Mouse (Mus musculus) forebrain, postnatal 0 days (tissue): ENCODE results near the gene Cpvl. TPM values are rescaled to one million over a fixed set of nuclear protein-coding genes. Genes with fewer than 3 reads are reported as not detected.

Source experiments
- ATAC-seq: fragments of 200-750 bp; cut with Nextera tagmentation; 2 replicates; pipeline ENCODE4 v1.8.0; 2017; ENCODE audit warnings: mild to moderate bottlenecking, moderate library complexity
- DNase-seq: peaks from one replicate; pipeline ENCODE4 v3.0.0-alpha.2; 2015
- H3K27ac ChIP-seq: fragments of 300-500 bp; sonication (generic); 2 replicates; pipeline ENCODE4 v1.5.1; 2014; ENCODE audit warnings: low read depth, mild to moderate bottlenecking, antibody characterized with exemption, low read length, moderate library complexity, mixed read lengths
- H3K27me3 ChIP-seq: fragments of 300-500 bp; sonication (generic); 2 replicates; pipeline ENCODE4 v1.6.1; 2014; ENCODE audit warnings: mild to moderate bottlenecking, low read length, mixed read lengths; ENCODE audit not compliant: insufficient read depth
- H3K36me3 ChIP-seq: fragments of 300-500 bp; sonication (generic); 2 replicates; pipeline ENCODE4 v1.6.1; 2014; ENCODE audit warnings: mild to moderate bottlenecking, moderate library complexity; ENCODE audit not compliant: insufficient read depth
- H3K4me1 ChIP-seq: fragments of 300-500 bp; sonication (generic); 2 replicates; pipeline ENCODE4 v1.6.1; 2014; ENCODE audit warnings: antibody characterized with exemption; ENCODE audit not compliant: insufficient read depth
- H3K4me2 ChIP-seq: fragments of 300-500 bp; sonication (generic); 2 replicates; pipeline ENCODE4 v1.6.1; 2014; ENCODE audit warnings: low read depth, mild to moderate bottlenecking, moderate library complexity
- H3K4me3 ChIP-seq: fragments of 300-500 bp; sonication (generic); 2 replicates; pipeline ENCODE4 v1.5.1; 2014; ENCODE audit warnings: low read depth, low read length, mixed read lengths
- H3K9ac ChIP-seq: fragments of 300-500 bp; sonication (generic); 2 replicates; pipeline ENCODE4 v1.6.1; 2014; ENCODE audit warnings: mild to moderate bottlenecking
- H3K9me3 ChIP-seq: fragments of 300-500 bp; sonication (generic); 2 replicates; pipeline ENCODE4 v1.6.1; 2016; ENCODE audit warnings: low read length
- CTCF ChIP-seq: sonication (generic); IDR thresholded peaks from 2 replicates; pipeline ENCODE4 v1.5.1; 2016; ENCODE audit warnings: antibody characterized with exemption, control low read depth, low read depth
- WGBS: fragments of 180-500 bp; shearing (Covaris S2); extraction: QIAGEN DNeasy Blood & Tissue Kit; methylation state at CpG from one replicate; pipeline ENCODE4 v1.1.7; 2014; 5-methylcytosine and 5-hydroxymethylcytosine counted together
- polyA plus RNA-seq: library from polyadenylated mRNA; unstranded; fragments of >200 nt; fragmentation: Nextera tagmentation; extraction: Ambion mirVana; gene quantifications from 2 replicates; pipeline ENCODE4 v1.2.1, GENCODE M21; 2015
- total RNA-seq: library from RNA; depleted of rRNA; stranded (reverse); fragments of >200 nt; gene quantifications from 2 replicates; pipeline ENCODE4 v1.2.3, GENCODE M21; 2014

Cpvl gene
- total and polyA plus RNA-seq, 2 experiments from 2014 or later, result 0.13 TPM; not detected in 1

DNA sequence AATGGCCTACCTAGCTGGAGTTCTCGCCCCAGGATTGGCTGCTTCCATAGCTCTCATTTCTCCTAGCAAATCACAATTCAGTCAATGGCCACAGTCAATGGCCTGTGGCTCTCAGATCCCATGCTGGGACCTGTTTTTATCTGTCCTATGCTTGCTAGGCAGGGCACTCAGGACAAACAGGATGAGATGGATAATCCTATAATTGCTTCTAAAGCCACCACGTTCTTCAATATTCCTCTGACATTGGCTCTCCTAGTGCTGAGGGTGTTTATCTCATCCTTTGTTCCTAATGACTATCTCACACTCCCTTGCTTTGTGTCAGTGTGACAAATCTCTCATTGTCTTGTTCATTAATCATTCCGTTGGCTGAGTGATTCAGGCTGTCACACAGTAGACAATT is 39.5 kb downstream of the Cpvl start:
- no peaks in the 10 kb centered on the region for H3K36me3 ChIP-seq
- no peak overlapping the region for H3K27ac ChIP-seq
- TF ChIP-seq CTCF, result no peak
- ATAC-seq, result peak; percentile 83; the same call in 1 of the 2 replicates
- no peak overlapping the region for H3K9ac ChIP-seq
- H3K27me3 ChIP-seq, result no peaks in the 10 kb centered on the region
- no peak overlapping the region for H3K4me2 ChIP-seq
- H3K4me1 ChIP-seq, result no peaks in the 10 kb centered on the region
- 22% methylated on average over 3 of the region's 3 CpGs for WGBS
- no peak overlapping the region for H3K4me3 ChIP-seq
- H3K9me3 ChIP-seq, result no peaks in the 10 kb centered on the region
- no peak for DNase-seq

DNA sequence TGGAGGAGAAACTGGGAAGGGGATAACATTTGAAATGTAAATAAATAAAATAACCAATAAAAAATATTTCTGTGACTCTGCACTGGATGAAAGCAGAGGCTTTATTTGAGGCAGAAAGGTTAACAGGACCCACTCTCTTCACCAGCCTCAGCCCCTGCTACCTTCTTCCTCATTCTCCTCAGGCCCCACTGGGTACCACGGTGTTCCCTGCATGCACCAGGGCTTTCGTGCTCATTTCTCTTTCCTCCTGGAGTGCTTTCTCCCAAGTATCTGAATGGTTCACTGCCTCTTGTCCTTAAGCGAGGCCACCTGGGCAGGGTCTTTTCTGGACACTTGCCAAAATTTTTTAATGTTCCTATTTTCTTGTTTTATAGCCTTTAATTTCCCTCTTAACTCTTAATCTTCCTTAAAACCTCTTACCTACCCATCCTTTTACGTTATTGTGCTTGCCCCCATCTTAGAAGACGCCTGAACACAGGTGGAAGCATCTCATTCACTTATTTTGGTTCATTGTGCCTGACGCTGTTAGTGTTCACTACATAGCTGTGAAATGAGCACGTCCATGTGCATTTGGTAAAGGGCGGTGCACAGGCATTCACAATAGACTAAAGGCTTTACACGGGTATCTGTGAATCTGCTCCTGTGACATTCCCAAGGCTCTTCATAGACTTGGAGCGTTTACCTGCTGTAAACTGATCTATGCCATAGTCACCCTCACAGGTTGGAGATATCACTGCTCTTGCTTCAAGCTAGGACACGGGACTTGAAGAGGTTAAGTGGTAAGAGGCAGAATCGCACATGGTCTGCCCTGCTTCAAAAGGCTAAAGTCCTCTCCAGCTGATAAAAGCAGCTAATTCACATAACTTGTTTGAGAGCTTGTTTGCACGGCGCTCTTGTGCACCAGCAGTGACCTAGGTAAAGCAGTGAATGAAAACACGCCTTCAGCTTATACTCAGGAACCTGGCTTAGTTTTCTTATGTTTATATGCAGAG is 41.0 kb downstream of the Cpvl start:
- 78% methylated on average over 15 of the region's 15 CpGs for WGBS
- Histone ChIP-seq H3K4me2 (no peak overlapping the region), H3K9ac (no peak overlapping the region), H3K4me1 (no peaks in the 10 kb centered on the region), H3K36me3 (no peaks in the 10 kb centered on the region), H3K27ac (no peak overlapping the region), H3K27me3 (no peaks in the 10 kb centered on the region), H3K4me3 (no peak overlapping the region), H3K9me3 (no peaks in the 10 kb centered on the region)
- DNase-seq, result no peak
- no peak for ATAC-seq
- TF ChIP-seq CTCF, result no peak

DNA sequence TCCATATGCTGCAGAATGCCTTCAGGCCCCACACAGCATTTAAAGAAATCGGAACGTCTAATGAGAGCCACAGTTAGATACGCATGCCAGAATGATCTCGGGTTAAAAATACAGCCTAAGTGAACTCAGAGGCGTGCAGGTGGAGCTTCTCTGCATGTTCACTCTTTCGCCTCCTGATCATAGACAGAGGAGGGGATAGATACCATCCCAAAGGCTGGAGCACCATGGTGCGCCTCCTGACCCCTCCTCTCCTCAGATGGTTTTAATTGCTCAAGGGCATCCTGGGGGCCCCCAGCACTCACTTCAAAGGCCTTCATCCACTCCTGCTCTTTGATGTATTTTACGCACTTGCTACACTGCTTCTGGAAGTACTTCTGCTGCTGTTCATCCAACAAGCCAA is 46.9 kb downstream of the Cpvl start:
- Histone ChIP-seq H3K27me3 (no peaks in the 10 kb centered on the region), H3K9me3 (no peaks in the 10 kb centered on the region), H3K27ac (no peak overlapping the region), H3K4me3 (no peak overlapping the region), H3K4me1 (no peaks in the 10 kb centered on the region), H3K9ac (no peak overlapping the region), H3K4me2 (no peak overlapping the region), H3K36me3 (no peaks in the 10 kb centered on the region)
- TF ChIP-seq CTCF, result no peak
- DNase-seq, result no peak
- WGBS, result 65% methylated on average over 8 of the region's 8 CpGs
- no peak for ATAC-seq

DNA sequence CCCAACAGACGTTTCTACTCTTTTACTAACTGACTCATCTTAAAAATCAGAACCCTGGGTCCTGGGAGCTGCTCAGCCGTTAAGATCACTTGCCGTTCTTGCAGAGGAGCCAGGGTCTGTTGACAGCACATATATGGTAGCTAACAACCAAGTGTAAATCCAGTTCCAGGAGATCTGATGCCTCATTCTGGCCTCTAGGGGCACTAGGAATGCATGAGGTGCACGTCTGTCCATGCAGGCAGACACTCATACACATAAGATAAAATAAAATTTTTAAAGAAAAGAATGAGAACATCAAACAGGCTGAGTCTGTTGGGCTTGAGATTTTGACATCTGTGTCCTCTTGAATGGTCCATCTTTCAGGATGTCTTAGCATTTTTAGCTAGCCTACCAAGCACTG is 48.6 kb downstream of the Cpvl start:
- TF ChIP-seq CTCF, result no peak
- no peaks in the 10 kb centered on the region for H3K4me1 ChIP-seq
- H3K27me3 ChIP-seq, result no peaks in the 10 kb centered on the region
- no peak overlapping the region for H3K4me3 ChIP-seq
- ATAC-seq, result no peak
- no peaks in the 10 kb centered on the region for H3K36me3 ChIP-seq
- H3K9me3 ChIP-seq, result no peaks in the 10 kb centered on the region
- 74% methylated on average over 4 of the region's 4 CpGs for WGBS
- DNase-seq, result no peak
- no peak overlapping the region for H3K4me2 ChIP-seq
- H3K27ac ChIP-seq, result no peak overlapping the region
- no peak overlapping the region for H3K9ac ChIP-seq

DNA sequence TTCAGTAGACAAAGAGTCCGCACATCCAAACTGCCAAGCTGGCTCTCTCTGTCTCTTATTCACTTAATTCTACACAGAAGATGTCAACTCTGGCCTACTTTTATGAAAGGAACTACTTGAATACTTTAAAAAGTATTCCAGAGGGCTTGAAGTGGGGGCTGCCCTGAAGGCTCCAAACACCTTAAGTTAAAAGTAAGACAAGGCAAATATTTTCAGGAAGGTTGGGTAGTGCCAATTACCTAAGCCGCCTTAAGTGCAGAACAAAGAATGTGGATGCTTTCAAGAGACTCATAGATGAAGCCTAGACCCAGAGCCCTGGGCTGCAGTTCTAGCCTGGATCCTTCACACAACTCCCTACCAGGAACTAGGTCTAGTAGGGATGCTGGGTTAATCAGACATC is 52.3 kb downstream of the Cpvl start:
- TF ChIP-seq CTCF, result no peak
- ATAC-seq, result no peak
- no peak overlapping the region; the same call in 1 of the 2 replicates for H3K27ac ChIP-seq

DNA sequence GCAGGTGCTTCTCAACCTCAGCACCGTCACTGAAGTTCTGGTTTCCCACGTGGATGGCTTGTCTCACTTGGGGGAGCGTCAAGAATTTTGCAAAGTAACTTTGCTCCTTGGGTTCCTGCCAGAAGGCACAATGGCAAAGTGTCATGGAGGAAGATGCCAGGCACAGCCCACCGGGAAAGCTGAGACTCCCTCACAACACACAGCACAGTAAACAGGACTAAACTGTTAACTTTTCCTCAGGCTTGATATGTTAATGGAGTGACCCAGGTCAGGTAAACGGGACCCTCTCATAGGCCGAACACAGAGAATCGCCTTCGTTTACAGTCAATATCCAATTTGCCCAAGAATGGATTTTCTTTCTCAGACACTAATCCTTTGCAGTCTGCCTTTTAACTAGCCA is 53.3 kb downstream of the Cpvl start:
- Histone ChIP-seq H3K4me3 (no peak overlapping the region), H3K4me2 (no peak overlapping the region), H3K4me1 (no peaks in the 10 kb centered on the region), H3K27me3 (no peaks in the 10 kb centered on the region), H3K9me3 (no peaks in the 10 kb centered on the region), H3K9ac (no peak overlapping the region), H3K27ac (no peak overlapping the region), H3K36me3 (no peaks in the 10 kb centered on the region)
- DNase-seq (no peak), ATAC-seq (no peak)
- WGBS, result 34% methylated on average over 8 of the region's 8 CpGs
- no peak for TF ChIP-seq CTCF

More for the DNA sequence above, 52.3 kb downstream of the Cpvl start:
- Histone ChIP-seq H3K36me3 (no peaks in the 10 kb centered on the region), H3K4me1 (no peaks in the 10 kb centered on the region), H3K4me2 (no peak overlapping the region), H3K9me3 (no peaks in the 10 kb centered on the region), H3K4me3 (no peak overlapping the region), H3K27me3 (no peaks in the 10 kb centered on the region), H3K9ac (no peak overlapping the region)
- WGBS, result 72% methylated on average over 2 of the region's 2 CpGs
- DNase-seq, result no peak

DNA sequence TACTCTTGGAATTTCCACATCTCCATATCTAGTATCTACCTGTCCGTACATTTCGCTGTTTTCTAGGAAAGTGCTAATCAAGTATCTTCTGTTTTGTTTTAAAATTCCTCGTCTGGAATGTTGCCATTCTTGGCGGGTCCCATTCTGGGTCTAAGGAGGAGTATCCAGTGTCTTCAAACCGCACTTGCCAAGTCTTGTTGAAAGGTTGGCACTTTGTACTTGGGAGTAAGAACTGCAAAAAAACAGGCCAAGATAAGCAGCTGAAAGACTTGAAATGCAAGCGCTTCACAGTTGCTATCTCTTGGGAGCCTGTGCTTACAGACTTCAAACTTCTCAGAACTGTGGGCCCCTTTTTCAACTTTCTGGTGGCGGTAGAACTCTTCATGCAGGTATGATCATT is 58.4 kb downstream of the Cpvl start:
- no peak for ATAC-seq
- DNase-seq, result no peak
- 80% methylated on average over 7 of the region's 7 CpGs for WGBS

More for the DNA sequence above, 58.4 kb downstream of the Cpvl start:
- Histone ChIP-seq H3K9ac (no peak overlapping the region), H3K27ac (no peak overlapping the region), H3K4me3 (no peak overlapping the region), H3K4me1 (no peaks in the 10 kb centered on the region), H3K4me2 (no peak overlapping the region), H3K9me3 (no peaks in the 10 kb centered on the region), H3K36me3 (no peaks in the 10 kb centered on the region), H3K27me3 (no peaks in the 10 kb centered on the region)
- no peak for TF ChIP-seq CTCF
